Mouse (Mus musculus) right cerebral cortex, postnatal 36 days (tissue): ENCODE results near the gene St6gal1.

ENCODE experiments used
- DNase-seq, 2 experiments: peaks; one replicate each; pipeline ENCODE4 v3.0.0; 2022; ENCODE audit warnings: low spot score in 2 of 2, mixed read lengths in 1 of 2

St6gal1 gene

DNA sequence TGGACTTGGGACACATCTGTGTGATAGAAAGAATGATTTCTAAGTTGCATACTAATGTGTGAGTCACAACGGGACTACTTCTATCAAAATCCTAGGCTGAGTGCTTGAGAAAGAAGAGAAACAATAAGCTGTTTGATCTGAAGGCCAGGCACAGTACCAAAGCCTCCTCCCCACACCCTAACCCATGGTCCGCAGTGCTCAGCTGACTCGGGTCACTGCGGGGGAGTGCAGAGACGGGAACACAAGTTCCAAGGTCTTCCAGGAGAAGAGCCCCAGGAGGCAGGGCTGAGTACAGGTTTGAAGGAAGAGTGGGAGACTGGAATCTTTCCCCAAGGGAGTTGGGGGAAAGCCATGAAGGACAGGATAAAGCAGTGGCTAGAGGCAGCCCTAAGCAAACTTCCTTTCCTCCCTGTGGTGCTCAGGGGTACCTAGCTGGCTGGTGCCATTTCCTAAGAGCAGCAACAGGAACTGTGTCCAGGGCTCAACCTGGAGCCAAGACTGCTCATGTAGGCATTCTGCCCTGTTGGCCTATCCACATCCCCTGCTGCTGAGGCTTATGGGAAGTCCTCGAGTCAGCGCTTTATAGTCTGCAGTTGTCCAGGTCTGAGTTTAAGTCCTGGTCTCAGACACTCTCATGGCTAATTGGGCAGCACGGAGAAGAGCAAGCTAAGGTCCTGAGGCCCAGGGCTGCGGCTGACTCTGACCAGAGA lies 48.1 kb downstream of the St6gal1 start:
- no peak for DNase-seq

DNA sequence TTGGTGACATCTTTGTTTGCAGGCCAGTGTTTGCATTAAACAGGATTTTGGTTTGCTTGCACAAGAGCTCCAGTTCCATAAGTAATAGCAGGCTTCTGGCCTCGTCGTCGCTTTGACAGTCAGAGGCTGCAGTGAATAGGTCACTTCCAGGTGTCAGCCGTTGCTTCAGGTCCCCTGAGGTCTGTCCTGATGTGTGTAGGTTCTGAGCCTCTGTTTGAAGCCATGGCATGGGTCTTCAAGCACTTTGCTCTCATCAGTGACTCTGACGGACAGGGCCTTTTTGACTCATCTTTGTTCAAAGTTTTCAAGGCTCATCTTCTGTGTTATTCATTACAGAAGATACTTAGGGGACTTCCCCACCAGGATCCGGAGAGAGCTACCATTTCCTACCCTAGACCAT lies 49.5 kb downstream of the St6gal1 start:
- DNase-seq = no peak

DNA sequence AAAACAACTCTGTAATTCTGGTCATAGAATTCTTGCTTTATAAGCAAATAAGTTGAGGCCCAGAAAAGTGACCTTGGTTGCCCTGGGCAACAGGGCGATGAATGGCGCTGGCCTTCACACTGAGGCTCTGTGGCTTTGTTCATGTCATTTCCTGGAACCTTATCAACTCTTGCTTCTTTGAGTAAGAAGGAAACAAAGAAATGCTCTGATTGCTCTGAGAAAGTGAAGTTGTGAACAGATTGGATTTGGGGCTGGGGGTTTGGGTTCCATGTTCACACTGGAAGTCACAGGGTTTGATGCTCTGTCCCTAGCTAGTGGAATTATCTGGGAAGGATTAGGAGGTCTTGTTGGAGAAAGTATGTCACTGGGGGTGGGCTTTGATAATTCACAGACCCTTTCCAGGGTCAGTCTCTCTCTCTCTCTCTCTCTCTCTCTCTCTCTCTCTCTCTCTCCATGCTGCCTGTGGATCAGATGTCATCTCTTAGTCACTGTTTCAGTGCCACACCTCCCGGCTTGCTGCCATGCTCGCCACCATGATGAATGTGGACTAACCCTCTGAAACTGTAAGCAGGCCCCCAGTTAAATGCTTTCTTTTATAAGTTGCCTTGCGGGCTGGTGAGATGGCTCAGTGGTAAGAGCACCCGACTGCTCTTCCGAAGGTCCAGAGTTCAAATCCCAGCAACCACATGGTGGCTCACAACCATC lies 50.2 kb downstream of the St6gal1 start:
- DNase-seq = no peak

DNA sequence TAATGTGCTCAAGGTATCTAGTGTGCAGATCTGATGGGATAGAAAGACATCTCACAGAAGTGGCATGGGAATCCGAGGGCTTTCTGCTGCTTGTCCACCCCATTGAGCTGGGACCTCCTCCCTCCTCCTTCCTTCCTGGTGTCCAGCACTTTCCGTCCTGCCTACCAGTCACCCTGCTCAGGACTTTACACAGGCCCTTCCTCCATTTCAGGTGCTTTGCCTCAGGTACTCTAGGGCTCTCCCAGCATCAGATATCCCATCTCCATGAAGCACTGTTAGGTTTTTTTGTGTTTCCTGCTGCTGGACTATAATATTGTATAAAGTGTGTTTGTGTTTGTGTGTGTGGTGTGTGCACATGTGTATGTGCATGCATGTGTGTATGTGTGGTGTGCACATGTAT lies 51.1 kb downstream of the St6gal1 start:
- no peak for DNase-seq

DNA sequence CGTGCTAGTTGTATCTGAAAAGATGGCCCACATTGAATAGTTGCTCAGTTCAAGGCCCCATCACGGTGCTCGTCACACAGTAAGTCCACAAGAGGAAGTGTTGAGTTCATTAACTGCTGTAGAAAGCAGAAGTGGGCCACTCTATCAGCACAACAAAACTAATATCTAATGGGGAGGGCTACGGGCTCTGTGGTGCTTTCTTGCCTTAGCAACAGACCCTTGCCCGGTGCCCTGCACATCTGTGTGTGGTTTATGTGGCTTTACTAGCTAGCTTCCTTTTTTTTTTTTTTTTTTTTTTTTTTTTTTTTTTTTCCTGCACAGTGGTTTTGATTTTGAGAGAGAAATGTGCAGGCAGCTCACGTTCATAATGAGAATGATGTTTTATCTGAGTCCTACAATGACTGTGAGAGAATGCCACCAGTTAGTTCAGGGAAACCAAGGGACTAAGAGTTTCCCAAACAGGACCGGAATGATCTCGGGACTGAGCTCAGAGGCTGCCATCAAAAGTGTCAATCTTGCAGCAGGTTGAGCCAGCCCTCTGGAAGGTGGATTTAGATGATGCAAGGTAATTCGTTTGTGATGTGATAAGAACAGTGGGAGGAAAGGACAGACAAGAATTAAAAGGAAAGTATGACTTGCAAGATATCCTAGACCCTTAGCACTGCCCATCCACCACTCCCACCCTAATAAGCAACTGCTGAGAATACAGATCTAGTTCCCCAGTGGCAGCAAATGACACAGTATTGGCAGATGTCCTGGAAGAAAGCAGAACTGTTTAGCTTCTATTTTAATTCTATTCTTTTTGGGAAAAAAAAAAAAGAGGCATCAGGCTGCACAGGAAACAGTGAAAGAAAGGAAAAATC lies 55.6 kb downstream of the St6gal1 start:
- DNase-seq = no peak

DNA sequence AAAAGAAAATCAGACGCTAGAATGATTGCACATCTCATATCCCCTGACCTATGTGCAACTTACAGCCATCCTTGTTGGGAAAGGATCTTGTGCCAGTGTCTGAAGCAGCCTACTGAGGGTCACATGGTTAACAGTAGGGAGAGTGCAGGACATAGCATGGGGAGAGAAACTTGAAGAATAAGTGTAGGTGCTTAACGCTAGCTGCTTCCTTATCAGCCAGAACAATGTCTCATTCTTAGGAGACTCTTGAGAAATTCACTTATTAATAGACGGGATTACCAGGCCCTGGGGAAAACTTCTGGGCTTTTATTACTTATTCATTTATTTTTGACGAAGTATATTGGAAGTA lies 56.2 kb downstream of the St6gal1 start:
- no peak for DNase-seq

DNA sequence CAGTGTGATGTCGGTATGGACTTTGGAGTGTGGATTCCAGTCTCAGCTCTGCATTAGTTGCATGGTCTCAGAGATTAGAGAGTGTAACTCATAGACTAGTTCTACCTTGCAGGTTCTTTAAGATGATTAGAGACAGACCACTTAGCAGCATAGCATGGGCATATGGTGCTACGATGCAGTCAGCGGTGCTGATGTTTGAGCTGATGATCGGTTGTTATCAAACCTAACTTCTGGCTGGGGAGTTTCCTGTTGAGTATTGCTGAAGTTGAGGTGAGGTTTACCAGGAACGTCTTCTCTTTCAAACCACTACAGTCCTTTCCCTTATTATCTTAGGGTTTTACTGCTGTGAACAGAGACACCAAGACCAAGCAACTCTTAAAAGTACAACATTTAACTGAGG lies 57.7 kb downstream of the St6gal1 start:
- DNase-seq = no peak

DNA sequence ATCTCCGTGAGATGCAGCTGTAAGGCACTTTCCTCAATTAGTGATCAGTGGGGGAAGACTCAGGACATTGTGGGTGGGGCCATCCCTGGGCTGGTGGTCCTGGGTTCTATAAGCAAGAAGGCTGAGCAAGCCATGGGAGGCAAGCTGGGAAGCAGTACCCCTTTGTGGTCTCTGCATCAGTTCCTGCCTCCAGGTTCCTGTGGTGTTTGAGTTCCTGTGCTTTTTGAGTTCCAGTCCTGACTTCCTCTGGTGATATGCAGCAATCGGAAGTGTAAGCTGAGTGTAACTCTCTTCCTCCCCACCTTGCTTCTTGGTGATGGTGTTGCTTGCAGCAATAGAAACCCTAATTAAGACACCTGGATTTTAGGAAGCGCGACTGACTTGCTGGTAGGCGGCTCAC lies 58.4 kb downstream of the St6gal1 start:
- no peak for DNase-seq

DNA sequence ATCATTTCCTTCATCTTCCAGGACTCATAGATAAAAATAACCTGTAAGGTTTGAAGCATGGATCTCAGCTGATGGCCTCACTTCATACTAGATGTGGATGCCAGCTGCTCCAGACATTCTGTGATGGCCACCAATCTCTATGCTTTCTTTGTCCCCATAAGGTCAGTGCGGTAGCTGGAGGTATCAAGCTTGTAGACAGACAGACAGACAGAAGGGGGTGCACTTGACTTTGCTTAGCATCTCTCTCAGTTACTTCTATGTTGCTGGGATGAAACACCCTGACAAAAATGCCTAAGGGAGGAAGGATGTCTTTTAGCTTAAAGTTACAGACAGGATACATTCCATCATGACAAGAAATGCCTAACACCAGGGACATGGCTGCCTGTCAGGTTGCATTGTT lies 59.1 kb downstream of the St6gal1 start:
- DNase-seq = no peak

DNA sequence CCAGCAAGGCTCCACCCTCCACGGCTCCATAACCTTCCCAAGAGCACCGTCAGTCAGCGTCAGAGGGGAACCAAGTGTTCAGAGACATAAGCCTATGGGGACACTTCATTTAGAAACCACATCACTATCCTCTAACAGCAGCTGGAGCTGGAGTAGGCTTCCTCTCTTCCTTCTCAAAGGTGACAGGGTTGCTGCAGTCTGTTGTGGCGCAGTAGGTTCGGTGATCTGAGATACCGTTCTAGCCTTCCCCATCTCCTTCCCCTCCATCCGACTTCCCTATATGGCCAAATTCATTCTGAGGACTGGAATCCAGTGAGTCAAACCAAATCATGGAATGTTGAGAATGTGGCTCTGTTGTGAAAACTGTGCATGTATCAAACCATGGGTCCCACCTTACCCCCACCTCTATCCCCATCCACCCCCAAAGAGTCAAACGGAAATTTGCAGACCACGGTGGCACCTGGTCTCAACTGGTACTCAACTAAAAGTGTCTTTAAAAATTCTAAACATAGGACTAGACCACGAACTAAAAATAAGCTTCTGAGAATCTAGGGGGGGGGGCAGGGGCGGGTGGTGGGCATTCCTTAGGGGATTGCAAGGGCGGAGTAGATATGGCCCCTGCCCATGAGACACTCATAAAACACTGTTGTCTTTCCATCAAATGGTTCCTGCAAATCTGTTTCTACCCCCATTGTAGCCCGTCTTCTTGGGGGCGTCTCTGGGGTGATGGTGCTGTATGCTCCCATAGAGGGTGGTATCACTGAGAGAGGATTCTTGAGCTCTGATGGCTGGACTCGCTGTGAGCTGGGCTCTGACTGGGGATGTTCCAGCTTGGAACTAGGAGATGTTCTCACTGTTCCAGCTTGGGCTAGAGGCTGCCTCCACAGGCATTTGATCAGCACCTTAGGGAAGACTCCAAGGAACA lies 60.2 kb downstream of the St6gal1 start:
- DNase-seq = no peak

DNA sequence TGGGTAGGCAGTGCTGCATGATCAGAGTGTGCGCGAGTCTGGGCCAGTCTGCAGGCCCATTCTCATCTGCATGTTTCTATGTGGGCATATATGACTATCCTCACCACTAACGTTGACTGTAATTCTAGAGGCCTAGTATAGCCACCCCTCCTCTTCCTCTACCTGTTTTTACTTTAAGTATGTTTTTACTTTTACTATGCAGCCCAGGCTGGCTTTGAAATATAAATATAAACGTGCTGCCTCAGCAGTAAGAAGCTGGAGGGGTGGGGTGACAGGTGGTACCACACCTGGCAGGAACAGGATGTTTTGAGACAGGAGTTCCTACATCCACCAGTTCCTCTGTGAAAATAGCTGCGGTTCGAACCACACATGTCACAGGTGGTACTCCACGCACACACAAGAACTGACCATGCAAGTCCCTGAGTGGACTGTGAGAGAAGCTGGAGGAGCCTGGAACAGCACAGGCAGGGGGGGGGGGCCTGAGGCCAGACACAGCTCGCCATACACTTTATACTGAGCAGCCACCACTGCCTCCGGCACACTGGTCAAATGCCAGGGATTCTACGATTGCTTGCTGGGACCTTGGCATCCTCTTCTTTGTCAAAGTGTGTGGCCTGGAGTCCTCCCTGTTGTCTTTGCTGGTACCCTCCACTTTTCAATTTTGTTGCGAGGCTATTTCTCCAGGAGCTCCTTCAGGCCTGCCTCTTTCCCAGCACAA lies 62.0 kb downstream of the St6gal1 start:
- no peak for DNase-seq

DNA sequence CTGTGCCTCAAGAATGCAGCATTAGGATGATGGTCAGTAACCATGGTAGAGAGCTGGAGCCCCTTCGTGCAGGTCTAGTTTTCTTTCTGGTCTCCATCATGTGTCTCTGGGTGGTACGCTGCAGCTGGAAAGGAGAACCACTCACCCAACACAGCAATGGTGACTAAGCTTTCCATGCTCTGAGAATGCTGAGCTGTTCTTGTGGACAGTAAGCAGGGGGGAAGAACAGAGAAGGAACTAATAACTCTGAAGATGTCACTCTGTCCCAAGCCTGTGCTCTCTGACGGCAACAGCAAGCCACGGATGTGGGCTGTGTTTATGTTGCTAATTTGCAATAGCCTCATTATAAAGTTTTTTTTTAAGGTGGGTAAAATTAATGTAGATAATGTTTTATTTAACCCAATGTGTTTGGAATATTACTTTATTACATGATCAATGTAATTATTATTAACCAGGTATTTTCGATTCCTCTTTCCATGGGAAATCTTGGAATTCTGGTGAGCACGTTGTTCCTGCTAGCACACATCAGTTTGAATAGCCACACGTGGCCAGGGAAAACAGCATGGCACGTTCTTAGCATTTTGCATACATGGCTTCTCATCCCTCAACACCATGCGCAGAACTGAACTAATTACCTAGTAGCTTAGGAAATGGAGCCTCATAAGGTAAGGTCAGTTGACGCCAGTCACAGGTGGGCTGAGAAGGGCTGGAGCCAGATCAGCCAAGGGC lies 62.9 kb downstream of the St6gal1 start:
- no peak for DNase-seq

DNA sequence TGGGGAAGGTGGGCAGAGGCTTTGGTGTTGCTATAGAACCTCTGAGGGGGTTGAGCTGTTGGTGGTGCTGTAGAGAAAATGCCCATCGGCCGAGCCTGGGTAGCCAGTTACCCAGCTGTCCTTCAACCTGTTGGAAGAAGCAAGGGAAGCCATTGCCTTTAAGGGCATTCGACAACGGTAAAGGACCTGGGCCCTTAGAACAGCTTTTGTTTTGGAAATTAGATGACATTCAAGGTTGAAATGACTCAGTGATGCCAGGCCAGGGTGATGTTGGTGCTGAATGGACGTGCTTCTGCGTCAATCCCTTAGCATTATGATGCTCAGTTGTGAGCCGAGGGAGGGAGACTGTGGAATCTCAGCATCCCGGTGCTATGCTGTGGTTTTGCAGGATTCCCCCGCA lies 63.6 kb downstream of the St6gal1 start:
- no peak for DNase-seq

DNA sequence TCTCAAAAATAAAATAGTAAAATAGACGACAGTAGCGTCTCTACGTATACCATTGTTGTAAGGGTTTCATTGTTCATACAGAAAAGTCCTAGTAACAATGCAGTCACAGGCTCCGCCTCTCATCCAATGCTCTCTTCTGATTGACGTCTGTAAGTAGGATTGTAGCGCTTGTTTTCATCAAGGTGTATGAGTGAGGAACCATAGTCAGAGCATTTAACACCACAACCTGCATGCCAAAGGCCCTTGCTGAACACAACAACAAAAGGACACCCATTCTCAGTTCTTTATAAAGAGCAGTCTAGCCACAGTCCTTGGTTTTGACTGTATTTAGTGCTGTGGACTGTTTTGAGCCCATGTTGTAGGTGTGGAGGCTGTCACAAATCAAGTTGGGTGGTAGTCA lies 64.9 kb downstream of the St6gal1 start:
- no peak for DNase-seq

DNA sequence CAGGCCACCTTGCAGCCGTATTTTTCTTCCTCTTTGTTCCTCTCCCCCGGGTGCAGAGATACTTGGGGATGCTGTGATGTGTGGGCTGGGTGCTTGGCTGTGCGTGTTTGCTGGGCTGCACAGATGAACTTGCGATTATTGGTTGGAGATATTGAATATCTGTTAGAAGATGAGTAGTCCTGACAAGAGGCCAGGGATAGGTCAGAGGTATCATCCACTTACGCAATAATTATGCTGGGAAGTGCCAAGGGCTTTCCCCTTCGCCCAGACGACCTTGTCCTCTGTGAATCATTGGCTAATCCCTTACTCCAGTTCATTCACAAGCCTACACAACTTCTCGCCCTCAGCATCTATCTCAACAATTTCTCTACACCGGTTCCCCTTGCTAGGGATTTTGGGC lies 65.6 kb downstream of the St6gal1 start:
- no peak for DNase-seq

DNA sequence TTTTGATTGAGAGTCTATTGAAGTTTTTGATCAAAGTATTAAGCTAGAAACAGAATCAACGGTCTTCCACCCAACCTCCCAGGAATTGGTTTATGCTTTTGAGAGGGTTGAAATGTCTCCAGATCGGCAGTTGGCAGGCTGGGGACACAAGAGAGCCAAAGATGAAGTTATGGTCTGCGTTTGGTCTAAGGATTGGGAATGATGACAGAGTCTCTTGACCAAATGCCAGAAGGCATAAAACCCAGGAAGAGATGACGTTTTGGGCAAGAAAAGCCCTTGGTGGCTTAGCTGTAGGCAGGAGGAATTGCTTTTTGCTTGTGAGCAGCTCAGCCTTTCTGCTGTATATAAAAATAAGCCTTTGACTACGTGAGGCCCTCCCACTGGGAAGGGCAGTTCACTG lies 67.0 kb downstream of the St6gal1 start:
- no peak for DNase-seq

DNA sequence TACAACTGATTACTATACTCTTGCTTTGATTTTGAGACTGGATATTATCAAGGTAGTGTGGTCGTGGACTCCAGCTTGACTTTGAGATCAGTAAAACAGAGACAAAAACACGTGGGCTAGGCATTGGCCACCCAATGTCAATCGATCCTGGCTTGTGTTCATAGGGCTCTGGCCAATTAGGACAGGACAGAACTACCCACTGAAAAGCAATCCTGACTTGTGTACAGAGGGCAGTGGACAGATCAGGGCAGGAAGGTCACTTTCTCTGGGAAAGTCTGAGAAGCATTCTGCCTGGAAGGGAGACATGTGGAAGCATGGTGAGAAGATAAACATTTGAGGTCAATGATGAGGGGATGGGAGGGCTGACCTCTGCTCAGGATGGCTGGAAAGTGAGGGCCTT lies 69.7 kb downstream of the St6gal1 start:
- no peak for DNase-seq

DNA sequence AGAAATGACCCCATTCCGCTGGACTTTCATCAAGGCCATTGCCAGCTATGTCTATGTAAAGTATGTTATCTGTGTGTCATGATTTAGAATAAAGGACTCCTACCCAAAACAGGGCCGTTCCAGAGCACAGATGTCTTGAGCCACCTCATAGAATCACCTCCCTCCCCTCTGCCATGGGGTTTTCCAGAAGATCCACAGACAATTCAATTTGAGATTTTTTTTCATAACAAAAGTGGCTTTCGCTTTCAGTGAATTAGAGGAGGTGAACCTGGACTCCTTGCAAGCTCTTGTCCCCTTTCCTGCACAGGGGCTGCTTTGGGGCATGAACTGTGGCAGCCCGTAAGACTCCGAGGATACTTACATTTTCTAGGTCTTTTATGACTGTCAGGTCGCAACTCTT lies 70.2 kb downstream of the St6gal1 start:
- no peak for DNase-seq

DNA sequence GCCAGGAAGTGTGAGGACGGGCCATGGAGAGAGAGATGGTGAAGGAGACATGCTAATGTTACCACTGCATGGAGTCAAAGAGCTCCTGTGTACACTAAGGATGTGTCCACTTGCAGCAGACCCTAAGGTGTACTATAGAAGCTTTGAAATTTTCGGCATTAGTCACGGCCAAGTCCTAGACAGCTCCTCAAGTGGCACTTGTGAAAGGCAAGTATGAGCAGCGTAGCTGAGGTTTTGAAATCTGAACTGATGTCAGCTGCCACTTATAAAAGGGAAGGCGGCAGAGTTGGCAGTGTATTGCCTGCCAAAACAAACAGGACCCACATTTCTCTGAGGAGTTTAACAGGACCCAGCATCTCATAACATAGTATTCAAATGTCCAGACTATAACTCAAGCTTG lies 71.2 kb downstream of the St6gal1 start:
- DNase-seq = no peak

DNA sequence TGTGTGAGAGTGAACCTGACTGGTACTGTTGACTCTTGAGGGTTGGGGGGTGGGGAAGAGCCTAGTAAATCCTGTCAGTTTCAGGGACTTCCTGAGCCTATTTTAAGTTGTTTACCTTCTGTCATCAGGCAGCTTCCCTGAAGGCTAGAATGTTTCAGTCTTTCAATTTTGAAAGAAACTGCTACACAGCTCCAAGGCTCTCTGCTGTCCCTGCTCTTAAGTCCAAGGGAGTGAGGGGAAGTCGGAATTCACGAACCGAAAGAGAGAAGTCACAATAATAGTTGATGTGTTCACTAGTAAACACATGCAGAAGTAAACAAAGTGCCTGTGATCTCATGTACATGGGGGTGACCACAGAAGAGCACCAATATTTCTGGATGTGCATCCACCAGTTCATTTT lies 72.2 kb downstream of the St6gal1 start:
- no peak for DNase-seq
